Mouse (Mus musculus) erythroblast, embryonic 14.5 days (primary cell): ENCODE measurements around the gene U2af1l4.

Experiments used
- GATA1 ChIP-seq: IDR thresholded peaks from 2 replicates; pipeline ENCODE4 v1.6.1; 2012; ENCODE audit warnings: low read length, inconsistent platforms, mixed read lengths
- TAL1 ChIP-seq: IDR thresholded peaks from 3 replicates; pipeline ENCODE4 v1.6.1; 2012; ENCODE audit warnings: low read length, inconsistent platforms, mixed read lengths

DNA sequence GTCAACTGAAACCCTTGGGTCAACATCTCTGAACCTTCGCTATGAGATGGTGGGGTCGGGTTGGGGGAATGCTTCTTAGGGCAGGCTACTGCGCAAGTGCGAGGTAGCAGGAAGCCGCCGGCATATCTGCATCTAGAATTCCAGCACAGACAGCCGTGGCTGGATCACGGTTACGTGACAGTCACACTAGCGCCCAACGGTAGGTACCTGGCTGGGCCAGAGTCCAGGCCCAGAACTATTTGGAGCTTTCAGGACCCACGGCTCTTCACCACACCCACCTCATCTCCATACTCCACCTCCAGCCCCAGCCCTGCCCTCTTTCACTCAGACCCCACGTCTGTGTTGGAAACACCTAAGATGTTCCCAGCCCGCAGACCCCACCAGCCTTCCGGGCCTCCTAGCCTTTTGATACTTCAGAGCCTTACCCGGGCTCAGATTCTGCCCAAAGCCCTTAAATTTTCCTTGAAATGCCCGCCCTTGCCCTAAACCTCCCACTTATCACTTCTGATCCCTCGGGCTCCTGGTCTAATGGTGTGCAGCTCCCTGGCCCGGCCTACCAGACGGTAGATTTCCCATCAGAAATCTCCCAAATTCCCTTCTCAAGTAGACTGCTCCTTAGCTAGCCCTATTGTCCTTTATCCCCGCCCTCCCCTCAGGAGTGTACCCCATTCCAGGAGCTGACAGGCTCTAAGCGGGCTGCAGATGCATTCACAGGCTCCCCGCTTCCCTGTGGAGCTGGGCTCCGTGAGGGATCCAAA is 47.9 kb upstream of the U2af1l4 start:
- no peak for TF ChIP-seq GATA1
- no peak for TF ChIP-seq TAL1
